Mouse (Mus musculus): ENCODE results near the gene Msantd3. TPM values are rescaled to one million over a fixed set of nuclear protein-coding genes. Genes with fewer than 3 reads are reported as not detected.

Msantd3 gene
- polyA plus RNA-seq, 1 experiment from 2014 or later = 34.1 TPM

GRCm38 (mm10) chr4:48586099-48586821 lies 46.5 kb downstream of the Msantd3 start:
- Histone ChIP-seq H3K4me3 (ENCODE audit: low read depth, low read length) (peak overlapping the region; percentile 83), H3K36me3 (ENCODE audit: insufficient read depth) (no peaks in the 10 kb centered on the region), H3K4me2 (peak overlapping the region; percentile 83), H3K4me1 (ENCODE audit: insufficient read depth) (no peaks in the 10 kb centered on the region; the same call in 1 of the 2 replicates), H3K9me3 (ENCODE audit: low read depth, low read length) (no peaks in the 10 kb centered on the region), H3K27me3 (ENCODE audit: insufficient read depth, low read length) (no peaks in the 10 kb centered on the region), H3K27ac (ENCODE audit: low read depth) (peak overlapping the region; percentile 94), H3K9ac (peak overlapping the region; percentile 94)
- WGBS = 0% methylated on average over 12 of the region's 12 CpGs
- DNase-seq (peak; percentile 77), ATAC-seq (ENCODE audit: insufficient read depth) (peak; percentile 44)
- TF ChIP-seq CTCF (IDR thresholded peaks at IDR 0.05; ENCODE audit: low read depth) = no peak; the same call in none of the 2 replicates

DNA sequence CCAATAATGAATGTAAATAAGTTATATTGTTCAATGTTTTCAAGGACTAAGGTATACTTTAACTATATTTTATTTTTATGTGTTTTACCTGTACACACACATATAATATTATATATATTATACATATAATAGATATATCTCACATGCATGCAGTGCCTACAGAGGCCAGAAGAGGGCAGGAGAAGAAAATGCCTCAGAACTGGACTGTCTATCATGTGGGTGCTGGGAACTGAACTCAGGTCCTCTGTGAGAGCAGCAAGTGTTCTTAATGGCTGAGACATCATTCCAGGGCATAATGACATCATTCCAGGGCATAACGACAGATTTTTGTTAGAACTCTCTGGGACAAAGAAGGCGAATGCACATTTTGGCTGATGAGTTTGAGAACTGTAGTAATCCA lies 47.8 kb downstream of the Msantd3 start:
- no peak overlapping the region for H3K27ac ChIP-seq (ENCODE audit: low read depth)
- TF ChIP-seq CTCF (IDR thresholded peaks at IDR 0.05; ENCODE audit: low read depth) = peak; percentile 40; the same call in 1 of the 2 replicates
- DNase-seq (peak; percentile 27), ATAC-seq (ENCODE audit: insufficient read depth) (no peak)
- H3K4me2 ChIP-seq = no peak overlapping the region
- no peaks in the 10 kb centered on the region for H3K36me3 ChIP-seq (ENCODE audit: insufficient read depth)
- no peak overlapping the region for H3K4me3 ChIP-seq (ENCODE audit: low read depth, low read length)
- no peaks in the 10 kb centered on the region; the same call in 1 of the 2 replicates for H3K4me1 ChIP-seq (ENCODE audit: insufficient read depth)
- no peaks in the 10 kb centered on the region for H3K9me3 ChIP-seq (ENCODE audit: low read depth, low read length)
- H3K27me3 ChIP-seq (ENCODE audit: insufficient read depth, low read length) = no peaks in the 10 kb centered on the region
- H3K9ac ChIP-seq = no peak overlapping the region
- 93% methylated on average over 2 of the region's 2 CpGs for WGBS

DNA sequence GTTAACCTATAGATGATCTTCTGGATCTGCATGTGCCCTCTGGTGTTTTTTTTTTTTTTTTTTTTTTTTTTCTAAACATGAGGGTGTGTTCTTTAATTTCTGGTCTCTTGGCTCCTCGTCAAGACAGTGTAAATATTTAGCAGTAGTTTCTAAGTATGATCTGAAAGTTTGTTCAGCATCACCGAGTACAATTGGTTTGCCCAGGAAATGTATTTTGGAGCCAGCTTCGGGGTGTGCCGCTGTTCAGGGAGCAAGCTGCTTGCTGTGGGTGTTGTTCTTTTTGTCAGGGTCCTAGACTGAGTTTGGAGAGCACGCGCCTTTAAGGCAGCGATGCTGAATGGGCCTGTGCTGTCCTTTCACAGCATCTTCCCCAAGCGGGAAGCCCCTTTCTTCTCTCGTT lies 48.8 kb downstream of the Msantd3 start:
- TF ChIP-seq CTCF (IDR thresholded peaks at IDR 0.05; ENCODE audit: low read depth) = no peak
- Histone ChIP-seq H3K4me1 (ENCODE audit: insufficient read depth) (no peaks in the 10 kb centered on the region; the same call in 1 of the 2 replicates), H3K9me3 (ENCODE audit: low read depth, low read length) (no peaks in the 10 kb centered on the region), H3K4me2 (peak overlapping the region; percentile 21; the same call in 1 of the 2 replicates), H3K27me3 (ENCODE audit: insufficient read depth, low read length) (no peaks in the 10 kb centered on the region), H3K27ac (ENCODE audit: low read depth) (0 out of 2 replicates have a peak overlapping the region, but pooled peaks have one; percentile 58), H3K36me3 (ENCODE audit: insufficient read depth) (no peaks in the 10 kb centered on the region), H3K4me3 (ENCODE audit: low read depth, low read length) (no peak overlapping the region), H3K9ac (no peak overlapping the region)
- 35% methylated on average over 9 of the region's 9 CpGs for WGBS
- ATAC-seq (ENCODE audit: insufficient read depth) = no peak
- peak; percentile 71 for DNase-seq

GRCm38 (mm10) chr4:48590862-48591261 lies 51.1 kb downstream of the Msantd3 start:
- no peaks in the 10 kb centered on the region; the same call in 1 of the 2 replicates for H3K4me1 ChIP-seq (ENCODE audit: insufficient read depth)
- no peak for ATAC-seq (ENCODE audit: insufficient read depth)
- H3K27ac ChIP-seq (ENCODE audit: low read depth) = no peak overlapping the region
- TF ChIP-seq CTCF (IDR thresholded peaks at IDR 0.05; ENCODE audit: low read depth) = no peak
- H3K9ac ChIP-seq = no peak overlapping the region
- no peaks in the 10 kb centered on the region for H3K36me3 ChIP-seq (ENCODE audit: insufficient read depth)
- H3K4me2 ChIP-seq = no peak overlapping the region
- H3K4me3 ChIP-seq (ENCODE audit: low read depth, low read length) = no peak overlapping the region
- DNase-seq = peak; percentile 11
- no peaks in the 10 kb centered on the region for H3K27me3 ChIP-seq (ENCODE audit: insufficient read depth, low read length)
- WGBS = 76% methylated on average over 7 of the region's 7 CpGs
- H3K9me3 ChIP-seq (ENCODE audit: low read depth, low read length) = no peaks in the 10 kb centered on the region

DNA sequence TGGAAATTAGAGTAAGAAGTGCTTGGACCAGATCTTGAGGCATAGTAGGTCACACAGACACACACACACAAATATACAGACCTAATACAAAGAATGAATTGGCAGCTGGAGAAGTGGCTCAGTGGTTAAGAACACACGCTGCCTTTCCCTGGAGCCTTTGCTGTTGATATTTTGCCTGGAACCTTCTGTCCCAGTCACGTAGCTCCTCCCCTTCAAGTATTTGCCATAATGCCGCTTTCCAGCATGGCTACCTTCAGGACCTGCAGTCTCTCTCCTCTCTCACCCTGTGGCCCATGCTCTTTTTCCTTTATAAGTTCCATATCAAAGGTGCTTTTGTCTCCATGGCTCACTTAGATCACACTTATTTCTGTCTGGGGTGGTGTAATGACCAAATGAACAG lies 51.7 kb downstream of the Msantd3 start:
- Histone ChIP-seq H3K4me3 (ENCODE audit: low read depth, low read length) (no peak overlapping the region), H3K9ac (no peak overlapping the region), H3K27me3 (ENCODE audit: insufficient read depth, low read length) (no peaks in the 10 kb centered on the region), H3K36me3 (ENCODE audit: insufficient read depth) (no peaks in the 10 kb centered on the region), H3K9me3 (ENCODE audit: low read depth, low read length) (no peaks in the 10 kb centered on the region), H3K27ac (ENCODE audit: low read depth) (no peak overlapping the region), H3K4me2 (no peak overlapping the region), H3K4me1 (ENCODE audit: insufficient read depth) (no peaks in the 10 kb centered on the region; the same call in 1 of the 2 replicates)
- no peak for ATAC-seq (ENCODE audit: insufficient read depth)
- DNase-seq = no peak
- no peak for TF ChIP-seq CTCF (IDR thresholded peaks at IDR 0.05; ENCODE audit: low read depth)
- 83% methylated on average over 3 of the region's 3 CpGs for WGBS

- Histone ChIP-seq H3K27ac (ENCODE audit: low read depth) (no peak overlapping the region), H3K27me3 (ENCODE audit: insufficient read depth, low read length) (no peaks in the 10 kb centered on the region), H3K36me3 (ENCODE audit: insufficient read depth) (no peaks in the 10 kb centered on the region), H3K9me3 (ENCODE audit: low read depth, low read length) (no peaks in the 10 kb centered on the region), H3K4me2 (no peak overlapping the region), H3K4me3 (ENCODE audit: low read depth, low read length) (no peak overlapping the region), H3K9ac (no peak overlapping the region), H3K4me1 (ENCODE audit: insufficient read depth) (no peaks in the 10 kb centered on the region)
- WGBS = 40% methylated on average over 5 of the region's 5 CpGs
- ATAC-seq (ENCODE audit: insufficient read depth) (peak; percentile 50; the same call in 1 of the 2 replicates), DNase-seq (peak; percentile 53)
- no peak for TF ChIP-seq CTCF (IDR thresholded peaks at IDR 0.05; ENCODE audit: low read depth)
Observed at GRCm38 (mm10) chr4:48592328-48592727, 52.6 kb downstream of the Msantd3 start.

- WGBS = 87% methylated on average over 7 of the region's 7 CpGs
- ATAC-seq (ENCODE audit: insufficient read depth) = no peak
- H3K36me3 ChIP-seq (ENCODE audit: insufficient read depth) = no peaks in the 10 kb centered on the region
Observed at GRCm38 (mm10) chr4:48592844-48593243, 53.1 kb downstream of the Msantd3 start.

More at GRCm38 (mm10) chr4:48592844-48593243, 53.1 kb downstream of the Msantd3 start:
- TF ChIP-seq CTCF (IDR thresholded peaks at IDR 0.05; ENCODE audit: low read depth) = no peak
- H3K4me1 ChIP-seq (ENCODE audit: insufficient read depth) = no peaks in the 10 kb centered on the region
- no peaks in the 10 kb centered on the region for H3K9me3 ChIP-seq (ENCODE audit: low read depth, low read length)
- no peak overlapping the region for H3K9ac ChIP-seq
- no peaks in the 10 kb centered on the region for H3K27me3 ChIP-seq (ENCODE audit: insufficient read depth, low read length)
- no peak for DNase-seq
- H3K4me3 ChIP-seq (ENCODE audit: low read depth, low read length) = no peak overlapping the region
- no peak overlapping the region for H3K4me2 ChIP-seq
- H3K27ac ChIP-seq (ENCODE audit: low read depth) = no peak overlapping the region

Data from lung, embryonic 14.5 days (tissue).